Mouse (Mus musculus) adrenal gland (tissue): ENCODE measurements around the gene Spindoc.
"Not testable (repeated sequence)": the region's sequence is repeated elsewhere in the genome, so short reads cannot be mapped to it uniquely, and the experiment has no call there.

Source experiments
- intact Hi-C: fragments of 180-260 bp; cut with DNase I; formaldehyde crosslinking; loops from one replicate; pipeline ENCODE4 v1.15.1; 2025

The Spindoc gene

GRCm38 (mm10) chr19:7404623-7405229, 21.9 kb upstream of the Spindoc start:
- intact Hi-C loops: no loop called here

- intact Hi-C loops: no loop called here
Measured at GRCm38 (mm10) chr19:7400635-7401034, 17.8 kb upstream of the Spindoc start.

GRCm38 (mm10) chr19:7398898-7399297, 16.1 kb upstream of the Spindoc start:
- intact Hi-C loops: not testable (repeated sequence)

- intact Hi-C loops: not testable (repeated sequence)
Measured at GRCm38 (mm10) chr19:7396867-7397826, 14.4 kb upstream of the Spindoc start.

GRCm38 (mm10) chr19:7388488-7388887, 5.7 kb upstream of the Spindoc start:
- intact Hi-C loops: no loop called here

- intact Hi-C loops: no loop called here
Measured at GRCm38 (mm10) chr19:7386042-7386441, 3.2 kb upstream of the Spindoc start.

GRCm38 (mm10) chr19:7382248-7382902, 419 bp downstream of the Spindoc start:
- intact Hi-C loops: loop anchor here (5.0 kb wide), 1 partner anchor 35 kb away; the partner anchor contains the start of gene 2700081O15Rik

GRCm38 (mm10) chr19:7381906-7382247, 917 bp downstream of the Spindoc start:
- intact Hi-C loops: loop anchor here (5.0 kb wide), 1 partner anchor 35 kb away; the partner anchor contains the start of gene 2700081O15Rik

GRCm38 (mm10) chr19:7377639-7378038, 5.2 kb downstream of the Spindoc start:
- intact Hi-C loops: no loop called here

GRCm38 (mm10) chr19:7374491-7374890, 8.3 kb downstream of the Spindoc start:
- intact Hi-C loops: no loop called here

- intact Hi-C loops: not testable (repeated sequence)
Measured at GRCm38 (mm10) chr19:7369469-7369868, 13.3 kb downstream of the Spindoc start.

- intact Hi-C loops: loop anchor here (10.0 kb wide), 1 partner anchor 61 kb away; the partner anchor contains the start of gene 2700081O15Rik
Measured at GRCm38 (mm10) chr19:7353636-7354035, 29.2 kb downstream of the Spindoc start.

- intact Hi-C loops: loop anchor here (10.0 kb wide), 1 partner anchor 62 kb away; the partner anchor contains the start of gene 2700081O15Rik
Measured at GRCm38 (mm10) chr19:7352809-7353495, 29.8 kb downstream of the Spindoc start.

GRCm38 (mm10) chr19:7349993-7350392, 32.8 kb downstream of the Spindoc start:
- intact Hi-C loops: loop anchor here (10.0 kb wide), 2 partner anchors 65 to 115 kb away; partner anchors contain the start of gene 2700081O15Rik

- intact Hi-C loops: loop anchor here (10.0 kb wide), 1 partner anchor 110 kb away; no protein-coding TSS in a partner anchor
Measured at GRCm38 (mm10) chr19:7345235-7345755, 37.5 kb downstream of the Spindoc start.

- intact Hi-C loops: loop anchor here (5.0 to 10.0 kb wide), 2 partner anchors 65 to 108 kb away; no protein-coding TSS in a partner anchor
Measured at GRCm38 (mm10) chr19:7342646-7343045, 40.1 kb downstream of the Spindoc start.

- intact Hi-C loops: loop anchor here (5.0 to 10.0 kb wide), 2 partner anchors 64 to 107 kb away; no protein-coding TSS in a partner anchor
Measured at GRCm38 (mm10) chr19:7341512-7342397, 41.0 kb downstream of the Spindoc start, which contains the start of gene Mark2. Mark2 (minus strand) TSS chr19:7341860.

GRCm38 (mm10) chr19:7340780-7341475, 41.9 kb downstream of the Spindoc start:
- intact Hi-C loops: loop anchor here (5.0 to 10.0 kb wide), 2 partner anchors 64 to 106 kb away; no protein-coding TSS in a partner anchor
